Mouse (Mus musculus) thymus, adult 2 months (tissue): Measurements from ENCODE around the gene Rpn1.

Experiments
- CTCF ChIP-seq: fragments of 200-500 bp; IDR thresholded peaks from 2 replicates; pipeline ENCODE4 v1.5.1; 2012; ENCODE audit warnings: mild to moderate bottlenecking, control low read depth, low read length, moderate library complexity, borderline replicate concordance; ENCODE audit not compliant: control insufficient read depth, poor library complexity, insufficient read depth; ENCODE audit errors: extremely low read depth
- POLR2A ChIP-seq: fragments of 200-500 bp; IDR thresholded peaks from 2 replicates; pipeline ENCODE4 v1.6.1; 2012; ENCODE audit warnings: mild to moderate bottlenecking, low read length, control low read depth, moderate library complexity; ENCODE audit not compliant: control insufficient read depth, poor library complexity, insufficient read depth; ENCODE audit errors: extremely low read depth

- no peak for TF ChIP-seq POLR2A
- no peak for TF ChIP-seq CTCF
Observed at GRCm38 (mm10) chr6:88095377-88095776, 11.1 kb downstream of the Rpn1 start.
